Mouse (Mus musculus) layer of hippocampus, adult 2 months (tissue): Measurements from ENCODE around the gene C130074G19Rik. TPM values are rescaled to one million over a fixed set of nuclear protein-coding genes. Genes with fewer than 3 reads are reported as not detected.
A peak's percentile ranks its signal among the peaks of the same experiment; 100 is the strongest.

Experiments
- DNase-seq, 2 experiments: peaks; one replicate each; pipeline ENCODE4 v3.0.0; 2022; ENCODE audit warnings: low spot score in 2 of 2
- H3K27ac ChIP-seq: fragments of 200-600 bp; 2 replicates; pipeline ENCODE4 v1.8.1; 2022
- H3K4me3 ChIP-seq: fragments of 200-600 bp; 2 replicates; pipeline ENCODE4 v1.8.1; 2022; ENCODE audit warnings: mild to moderate bottlenecking
- CTCF ChIP-seq: fragments of 200-600 bp; conservative IDR thresholded peaks from 2 replicates; pipeline ENCODE4 v1.8.1; 2022; ENCODE audit warnings: antibody characterized with exemption, mild to moderate bottlenecking, moderate library complexity
- microRNA-seq, 2 experiments: library from miRNA; unstranded; fragments of <30 nt; microRNA quantifications; one replicate each; pipeline ENCODE4 v1.2.0; 2021
- total RNA-seq, 2 experiments: library from RNA; stranded (reverse); gene quantifications; 2 replicates each; pipeline ENCODE4 v1.2.3; 2021

The C130074G19Rik gene
- total RNA-seq, 2 experiments from 2014 or later, result 7.1 to 8.3 TPM

DNA sequence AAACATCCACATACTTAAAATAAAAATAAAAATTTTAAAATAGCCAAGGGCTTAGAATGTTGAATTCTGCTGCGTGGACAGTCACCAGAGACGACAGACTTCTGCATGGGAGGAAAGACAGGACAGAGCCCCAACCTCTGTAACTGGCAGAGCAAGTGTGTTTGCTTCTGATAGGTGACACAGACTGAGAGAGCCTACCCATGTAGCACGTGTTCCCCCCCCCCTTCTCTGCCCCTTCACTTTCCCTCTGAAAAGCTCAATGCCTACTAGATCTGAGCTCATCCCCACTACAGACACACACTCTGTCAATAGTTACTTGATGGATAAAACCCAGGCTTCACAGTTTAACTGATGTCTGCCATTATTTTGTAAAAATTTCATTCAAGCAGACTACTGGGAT lies 36.0 kb downstream of the C130074G19Rik start:
- TF ChIP-seq CTCF, result no peak
- no peak for DNase-seq
- Histone ChIP-seq H3K27ac (no peak overlapping the region), H3K4me3 (no peak overlapping the region)

DNA sequence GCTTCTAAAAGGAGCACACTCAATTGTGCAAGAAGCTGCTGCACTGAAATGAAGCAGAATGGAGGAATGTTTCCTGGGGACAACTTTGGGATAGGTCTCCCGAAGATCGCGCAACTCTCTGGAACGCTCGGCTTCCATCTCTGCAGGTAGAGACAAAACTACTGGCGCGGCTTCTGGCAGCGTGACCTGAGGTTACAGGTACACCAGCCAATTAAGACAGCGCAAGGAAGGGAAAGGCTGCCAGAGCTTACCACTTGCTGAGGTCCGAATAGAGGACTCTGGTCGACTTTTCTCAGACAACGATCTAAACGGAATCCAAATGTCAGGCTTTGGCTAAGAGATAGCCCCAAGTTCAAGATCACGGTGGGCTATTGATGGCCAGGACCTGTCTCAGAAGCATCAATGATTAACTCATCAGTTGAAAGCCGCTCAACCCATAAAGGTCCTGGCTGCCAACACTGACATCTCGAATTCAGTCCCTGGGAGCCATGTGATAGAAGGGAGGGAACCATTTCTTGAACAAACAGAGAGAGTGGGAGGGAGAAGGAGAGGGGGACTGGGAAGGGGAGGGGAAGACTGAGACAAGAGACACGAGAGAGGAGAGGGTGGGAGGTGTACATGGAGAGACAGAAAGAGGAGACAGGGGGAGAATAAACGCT lies 36.8 kb downstream of the C130074G19Rik start, which contains the start of gene Marc2:
Marc2 (minus strand) TSS at position 360 of the 659 bp plus-strand sequence.
- no peak for DNase-seq
- TF ChIP-seq CTCF, result no peak
- Histone ChIP-seq H3K27ac (peak within 1 kb of the TSS; percentile 96), H3K4me3 (peak within 1 kb of the TSS; percentile 93)

DNA sequence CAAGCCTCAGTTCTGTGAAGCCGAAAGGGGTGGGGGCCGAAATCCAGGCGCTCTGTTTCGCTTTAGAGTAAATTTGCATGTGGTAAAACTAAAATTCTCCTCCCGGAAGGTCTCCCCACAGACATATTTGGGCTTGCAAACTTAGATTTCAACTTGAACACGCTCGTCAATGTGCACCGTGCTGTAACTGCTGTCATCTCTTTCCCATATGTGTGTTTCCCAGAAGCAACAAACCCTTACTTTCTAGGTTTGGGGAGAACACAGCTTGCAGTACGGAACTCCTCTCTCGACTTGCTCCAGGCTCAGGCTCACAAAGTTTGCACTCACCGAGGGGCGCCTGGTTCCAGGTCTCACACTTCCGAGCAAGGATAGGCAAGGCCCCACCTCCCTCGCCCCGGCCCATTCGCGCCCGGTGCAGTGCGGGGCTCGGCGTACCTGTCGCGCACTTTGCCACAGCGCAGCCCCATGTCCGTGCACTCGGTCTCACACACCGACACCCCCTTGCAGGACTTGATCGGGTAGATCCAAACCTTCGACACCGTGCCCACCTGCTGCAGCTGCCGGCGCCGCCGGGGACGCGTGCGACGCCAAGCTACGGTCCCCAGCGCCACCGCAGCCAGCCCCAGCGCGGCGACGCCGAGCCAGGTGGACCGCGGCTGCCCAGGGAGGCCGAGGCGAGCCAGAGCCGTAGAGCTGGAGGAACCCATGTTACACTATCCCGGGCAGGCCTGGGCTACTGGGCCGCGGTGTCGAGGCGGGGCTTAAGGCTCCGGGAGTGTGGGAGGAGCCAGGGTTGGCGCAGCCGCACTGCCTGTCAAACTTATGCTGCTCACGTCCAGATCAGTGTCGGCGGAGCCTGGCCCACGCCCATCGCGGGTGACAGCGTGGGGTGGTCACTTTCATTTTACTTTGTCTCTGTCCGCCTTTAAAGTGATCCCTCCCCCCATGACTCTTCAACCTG lies 37.6 kb downstream of the C130074G19Rik start:
- peak overlapping the region; percentile 93 for H3K4me3 ChIP-seq
- no peak for TF ChIP-seq CTCF
- peak; percentile 82 to 85 for DNase-seq
- H3K27ac ChIP-seq, result peak overlapping the region; percentile 96

DNA sequence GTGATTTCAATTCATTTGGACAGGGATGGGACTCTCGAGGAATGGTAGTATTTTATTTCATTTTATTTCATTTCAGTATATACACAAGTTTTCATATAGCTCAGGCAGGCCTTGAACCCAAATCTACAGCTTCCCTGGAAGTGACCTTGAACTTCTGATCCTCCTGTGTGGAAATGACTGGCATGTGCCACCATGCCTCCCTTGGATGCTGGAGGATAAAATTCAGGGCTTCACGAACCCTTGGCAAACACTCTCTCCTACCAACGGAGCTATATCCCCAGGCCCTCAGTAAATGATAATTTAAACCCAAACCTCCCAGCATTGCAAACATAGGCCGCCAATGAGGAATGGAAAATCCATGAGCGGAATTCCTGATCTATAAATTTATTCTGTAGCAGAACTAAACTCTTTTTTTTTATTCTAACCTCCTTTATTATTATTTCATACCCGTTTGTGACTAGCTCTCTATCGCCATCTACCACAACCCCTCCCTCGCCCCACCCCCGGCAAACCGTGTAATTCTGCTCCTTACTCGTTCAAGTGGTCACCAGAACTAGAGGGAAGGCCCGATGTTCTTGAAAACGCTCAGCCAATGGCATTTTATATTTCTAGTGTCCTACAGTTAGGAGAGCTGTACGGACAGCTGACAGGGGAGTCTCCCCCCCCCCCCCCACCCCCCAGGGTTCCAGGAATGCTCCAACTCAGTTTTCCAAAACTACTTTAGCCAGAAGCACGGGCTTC lies 38.5 kb downstream of the C130074G19Rik start:
- Histone ChIP-seq H3K4me3 (peak overlapping the region; percentile 93), H3K27ac (peak overlapping the region; percentile 96)
- DNase-seq, result no peak
- peak; percentile 60 for TF ChIP-seq CTCF

DNA sequence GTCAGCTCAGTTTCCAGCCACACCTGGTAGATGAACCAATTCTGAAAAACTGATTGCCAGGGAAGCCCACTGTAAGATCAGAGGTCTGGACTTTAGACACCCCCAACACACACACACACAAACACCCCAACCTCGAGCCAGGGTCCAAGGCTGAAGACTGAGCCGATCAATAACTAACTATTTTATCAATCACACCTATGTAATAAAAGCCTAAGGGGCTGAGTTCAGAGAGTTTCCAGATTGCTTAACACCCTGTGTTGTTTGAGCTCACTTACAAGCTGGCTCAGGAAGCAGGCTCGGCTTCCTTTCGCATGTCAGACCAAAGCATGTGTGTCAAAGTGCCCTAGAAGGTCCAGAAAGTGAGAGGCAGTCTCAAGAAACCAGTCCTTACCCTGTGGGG lies 45.4 kb downstream of the C130074G19Rik start:
- Histone ChIP-seq H3K27ac (no peak overlapping the region), H3K4me3 (no peak overlapping the region)
- no peak for DNase-seq
- no peak for TF ChIP-seq CTCF

DNA sequence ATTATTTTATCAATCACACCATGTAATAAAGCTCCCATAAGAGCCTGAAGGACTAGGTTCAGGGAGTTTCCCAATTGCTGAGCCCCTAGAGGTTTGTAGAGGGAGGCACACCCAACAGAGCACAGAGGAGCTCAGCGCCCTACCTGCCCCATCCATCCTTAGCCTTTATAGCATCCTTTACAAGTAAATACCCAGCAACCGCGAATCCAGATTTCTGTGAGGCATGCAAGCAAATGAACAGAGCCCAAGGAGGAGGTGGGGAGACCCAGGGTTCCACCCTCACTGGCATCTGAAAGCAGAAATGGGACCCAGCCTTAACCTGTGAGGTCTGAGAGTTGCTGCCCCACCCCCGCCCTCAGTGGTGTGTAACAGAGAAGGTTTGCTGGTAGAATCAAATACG lies 46.7 kb downstream of the C130074G19Rik start:
- no peak for TF ChIP-seq CTCF
- H3K4me3 ChIP-seq, result no peak overlapping the region
- no peak overlapping the region for H3K27ac ChIP-seq

DNA sequence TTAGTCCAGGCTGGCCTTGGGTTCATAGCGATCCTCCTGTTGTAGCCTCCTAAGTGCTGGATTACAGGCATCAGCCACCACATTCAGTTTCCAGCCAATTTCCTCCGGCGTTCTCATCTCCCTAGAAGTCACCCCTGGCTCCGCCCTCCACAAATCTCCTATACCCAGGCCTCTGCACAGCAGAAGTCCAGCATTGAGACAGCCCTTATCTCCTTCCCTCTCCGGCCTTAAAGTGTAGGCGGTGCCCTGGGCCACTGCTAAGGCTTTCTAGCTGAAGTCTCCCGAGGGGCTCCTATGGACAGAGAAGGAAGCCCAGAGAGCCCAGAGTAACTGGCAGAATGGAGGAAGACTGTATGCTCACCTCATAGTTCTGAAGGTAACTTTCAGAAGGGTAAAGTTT lies 49.5 kb downstream of the C130074G19Rik start:
- no peak for DNase-seq
- no peak overlapping the region for H3K27ac ChIP-seq
- no peak for TF ChIP-seq CTCF
- no peak overlapping the region for H3K4me3 ChIP-seq

More for the DNA sequence above, 46.7 kb downstream of the C130074G19Rik start:
- no peak for DNase-seq

DNA sequence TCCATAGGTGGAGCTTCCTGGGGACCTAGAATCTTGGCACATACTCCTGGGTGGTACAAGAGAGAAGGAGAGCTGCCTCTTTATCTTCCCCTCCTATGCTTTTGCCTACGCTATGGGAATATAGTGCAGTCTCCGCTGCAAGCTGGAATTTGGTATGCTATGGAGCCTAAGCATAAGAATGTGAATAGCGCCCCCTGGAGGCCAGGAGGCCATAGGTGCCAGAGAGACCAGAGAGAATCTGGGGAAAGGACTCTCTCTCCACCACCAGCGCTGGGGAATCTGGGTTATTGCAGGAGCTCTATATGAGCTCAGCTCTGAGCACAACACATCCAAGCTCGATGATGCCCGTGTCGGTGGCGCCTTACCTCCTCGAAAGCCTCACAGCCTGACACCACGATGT lies 50.8 kb downstream of the C130074G19Rik start:
- Histone ChIP-seq H3K4me3 (no peak overlapping the region), H3K27ac (no peak overlapping the region)
- TF ChIP-seq CTCF, result peak; percentile 66
- no peak for DNase-seq

DNA sequence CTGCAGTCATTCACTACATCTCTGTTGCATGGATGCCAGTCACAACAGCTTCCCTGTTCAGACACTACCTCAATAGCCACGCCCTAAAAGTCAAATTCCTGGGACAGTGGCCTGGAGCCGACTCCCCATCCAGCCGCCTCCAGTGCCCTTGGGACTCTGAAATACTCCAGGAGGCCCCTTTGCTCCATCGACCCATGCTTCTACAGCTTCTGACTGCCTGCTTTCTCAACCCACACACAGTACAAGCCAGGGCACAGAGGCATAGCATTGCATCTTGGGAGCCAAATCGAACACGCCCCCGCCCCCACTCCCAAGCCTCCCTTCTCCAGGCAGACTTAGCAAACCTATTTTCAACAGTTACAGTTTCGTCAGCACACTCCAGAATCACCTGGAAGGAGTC lies 53.1 kb downstream of the C130074G19Rik start:
- Histone ChIP-seq H3K27ac (no peak overlapping the region), H3K4me3 (no peak overlapping the region)
- no peak for TF ChIP-seq CTCF
- no peak for DNase-seq

DNA sequence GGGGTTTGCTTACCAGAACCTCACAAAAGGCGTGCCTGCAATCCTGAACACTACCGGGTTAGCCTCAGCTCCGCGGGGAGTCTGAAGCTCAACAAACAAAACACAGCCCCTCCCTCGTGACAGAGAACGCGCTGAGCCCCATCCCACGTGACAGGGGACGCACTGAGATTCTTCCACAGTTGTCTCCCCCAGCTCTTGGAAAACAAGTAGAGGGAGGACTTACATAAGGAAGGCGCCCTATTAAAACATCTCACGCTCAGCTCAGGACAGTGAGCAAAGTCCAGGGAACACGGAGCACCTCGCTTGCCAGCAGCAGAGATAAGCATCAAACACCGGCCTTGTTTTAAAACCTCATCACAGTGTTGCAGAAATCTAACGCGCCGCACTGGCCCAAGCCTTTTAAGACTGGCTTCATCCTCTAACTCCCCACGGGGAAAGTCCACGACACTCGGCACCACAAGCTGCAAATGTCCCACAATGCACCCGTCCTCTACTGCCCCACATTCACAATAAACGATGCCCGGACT lies 55.8 kb downstream of the C130074G19Rik start:
- Histone ChIP-seq H3K27ac (peak overlapping the region; percentile 57; the same call in 1 of the 2 replicates), H3K4me3 (peak overlapping the region; percentile 26)
- no peak for TF ChIP-seq CTCF
- DNase-seq, result peak in 1 of 2 experiments; percentile 47

DNA sequence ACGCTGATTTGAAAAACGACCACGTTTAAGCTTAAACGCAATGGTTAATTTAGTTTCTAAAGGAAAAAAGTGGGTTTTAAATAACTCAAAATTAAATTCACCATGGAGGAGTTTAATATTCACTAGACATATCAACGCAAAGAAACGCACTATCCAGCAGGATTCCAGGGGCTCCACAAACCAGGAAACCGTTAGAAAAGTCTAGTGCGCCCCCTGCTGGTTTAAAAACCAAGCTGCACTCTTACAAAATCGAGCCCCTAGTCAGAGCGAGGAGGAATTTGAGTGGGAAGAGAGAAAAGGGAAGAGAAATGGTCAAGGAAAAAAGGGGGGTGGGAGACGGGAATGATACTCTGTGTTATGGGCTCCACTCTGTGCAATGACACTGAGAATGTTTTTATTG lies 57.9 kb downstream of the C130074G19Rik start:
- Histone ChIP-seq H3K4me3 (peak overlapping the region; percentile 0; the same call in 1 of the 2 replicates), H3K27ac (peak overlapping the region; percentile 69; the same call in 1 of the 2 replicates)
- DNase-seq, result peak in 1 of 2 experiments; percentile 59
- TF ChIP-seq CTCF, result peak; percentile 72

DNA sequence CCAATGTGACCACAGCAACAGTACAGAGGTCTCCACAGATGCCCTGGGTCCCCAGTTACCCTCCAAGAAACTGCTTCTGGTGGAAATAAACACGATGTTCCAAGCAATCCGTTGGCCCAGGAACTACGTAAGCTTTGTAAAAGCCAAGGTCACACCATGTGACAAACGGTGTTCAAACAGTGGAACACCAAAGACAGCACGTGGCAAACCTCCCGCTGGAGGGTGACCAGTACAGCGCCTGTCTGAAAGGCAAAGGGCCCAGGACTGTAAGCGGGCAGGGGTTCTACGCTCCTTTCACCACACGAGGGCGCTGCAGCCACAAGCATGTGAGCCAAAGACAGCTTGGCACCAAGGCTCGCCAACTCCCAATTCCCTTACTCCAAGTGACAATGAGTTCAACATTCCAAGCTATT lies 58.6 kb downstream of the C130074G19Rik start:
- Histone ChIP-seq H3K27ac (peak overlapping the region; percentile 69), H3K4me3 (no peak overlapping the region; the same call in 1 of the 2 replicates)
- peak; percentile 77 to 89 for DNase-seq
- TF ChIP-seq CTCF, result peak; percentile 85

DNA sequence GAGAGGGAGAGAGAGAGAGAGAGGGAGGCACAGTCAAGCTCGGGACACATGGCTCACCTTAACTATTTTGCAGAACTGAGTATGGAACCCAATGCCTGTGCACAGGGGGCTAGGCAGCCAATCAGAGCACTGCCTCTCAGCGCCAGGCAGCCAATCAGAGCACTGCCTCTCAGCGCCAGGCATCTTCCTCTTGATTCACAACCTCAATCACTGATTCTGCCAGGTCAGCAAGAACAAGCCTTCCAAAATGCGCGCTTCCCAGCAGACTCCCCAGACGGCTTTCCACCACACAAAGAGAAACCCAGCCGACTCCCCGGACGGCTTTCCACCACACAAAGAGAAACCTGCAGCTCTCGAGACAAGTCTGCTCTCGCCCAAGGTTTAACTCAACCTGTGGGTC lies 60.3 kb downstream of the C130074G19Rik start:
- peak; percentile 28 to 29 for DNase-seq
- no peak for TF ChIP-seq CTCF
- Histone ChIP-seq H3K4me3 (peak overlapping the region; percentile 47), H3K27ac (no peak overlapping the region)

Small RNA genes lying within 50 kb of the gene (microRNA-seq; reads per million reads assigned to microRNA genes)
- 223 to 244 reads per million in 2 experiments for gene Mir1981

Other genes starting within 250 kb of the C130074G19Rik start
- gene Hlx, start 150.6 kb downstream of the C130074G19Rik start, total RNA-seq, result 1 to 10 TPM; 1.4 to 1.6 TPM
- under 1 TPM in 1 of 2 experiments, not detected in 1; 0.28 TPM for gene Marc1, start 71.9 kb downstream of the C130074G19Rik start, total RNA-seq
- 100 to 1,000 TPM; 103 to 120 TPM for gene Marc2, start 36.8 kb downstream of the C130074G19Rik start, total RNA-seq
- 10 to 100 TPM; 49.4 to 51.6 TPM for gene Mark1, start 116.4 kb upstream of the C130074G19Rik start, total RNA-seq